Mouse (Mus musculus) liver, embryonic 14.5 days (tissue): ENCODE data around the gene Pax7.

Experiments used
- CTCF ChIP-seq: IDR thresholded peaks from 2 replicates; pipeline ENCODE4 v1.5.1; 2016; ENCODE audit warnings: antibody characterized with exemption, low read depth, control low read depth
- EP300 ChIP-seq: IDR thresholded peaks from 2 replicates; pipeline ENCODE4 v1.6.1; 2016; ENCODE audit warnings: antibody characterized with exemption, low read depth

DNA sequence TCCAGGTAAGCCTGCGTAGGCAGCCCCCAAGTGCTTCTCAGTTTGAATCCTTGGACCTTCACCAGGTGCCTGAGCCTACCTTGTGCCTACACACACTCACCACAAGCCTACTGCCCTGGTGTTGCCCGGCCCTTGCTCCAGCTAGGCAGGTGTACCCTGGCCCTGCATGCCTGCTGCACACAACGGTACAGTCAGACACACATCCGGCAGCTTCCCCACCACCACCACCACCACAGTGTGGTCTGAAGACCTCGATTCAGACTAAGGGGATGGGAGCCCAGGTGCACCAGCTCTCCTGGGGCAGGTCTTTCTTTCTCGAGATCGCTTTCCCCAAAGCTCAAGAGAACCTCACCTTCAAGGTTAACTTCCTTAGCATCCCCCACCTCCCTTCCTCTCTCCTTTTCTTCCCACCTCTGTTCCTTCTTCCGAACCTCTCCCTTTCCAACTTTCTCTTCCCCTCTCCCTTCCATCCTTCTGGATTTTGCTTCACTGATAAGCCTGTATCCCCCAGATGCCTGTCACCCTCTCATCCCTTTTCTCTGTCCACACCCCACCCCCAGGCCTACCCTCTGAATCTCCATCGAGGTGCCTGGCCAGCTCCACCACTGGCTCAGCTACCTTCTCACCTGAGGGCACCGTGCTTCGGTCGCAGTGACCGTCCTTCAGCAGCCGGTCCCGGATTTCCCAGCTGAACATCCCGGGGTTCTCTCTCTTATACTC lies 4.3 kb downstream of the Pax7 start:
- TF ChIP-seq CTCF: no peak
- TF ChIP-seq EP300: no peak
